Comparison of ENCODE assay signal across 8 mouse cellular contexts in the genomic region with DNA sequence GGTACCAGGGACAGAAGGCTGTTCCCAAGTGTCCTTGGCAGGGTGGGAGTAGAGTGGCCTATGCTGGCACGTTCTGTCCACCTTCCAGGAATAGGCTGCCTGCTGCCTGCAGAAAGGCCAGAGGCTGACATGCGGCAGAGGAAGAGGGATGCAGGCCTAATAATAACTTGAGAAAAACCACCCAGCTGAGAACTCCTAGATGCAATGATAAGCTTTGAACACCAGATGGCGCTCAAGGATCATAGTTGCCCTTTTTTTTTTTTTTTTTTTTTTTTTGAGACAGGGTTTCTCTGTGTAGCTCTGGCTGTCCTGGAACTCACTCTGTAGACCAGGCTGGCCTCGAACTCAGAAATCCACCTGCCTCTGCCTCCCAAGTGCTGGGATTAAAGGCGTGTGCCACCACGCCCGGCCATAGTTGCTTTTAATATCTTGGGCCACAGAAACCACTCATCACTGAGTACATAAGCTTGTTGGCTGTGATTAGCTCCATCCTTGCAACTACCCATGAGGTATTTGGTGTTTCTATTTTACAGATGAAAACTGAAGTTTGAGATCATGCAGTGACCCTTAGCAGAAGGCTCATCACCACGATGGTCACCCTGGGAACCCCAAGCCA. TPM values are rescaled to one million over a fixed set of nuclear protein-coding genes. Genes with fewer than 3 reads are reported as not detected.
DNase-seq lines count a peak whose midpoint lies in the region; ATAC-seq and TF ChIP-seq lines count a peak whose summit lies in the region.

No protein-coding gene starts in this region.

- ATAC-seq in heart, embryonic 16.5 days (replicated peaks; ENCODE audit: extremely low read depth, insufficient read depth, low FRiP score) = peak; percentile 72

- H3K4me1 ChIP-seq in cortical plate, adult 2 months (ENCODE audit: control insufficient read depth, insufficient read depth, low read length) = no peaks in the 10 kb centered on the region
- H3K4me1 ChIP-seq in heart, embryonic 16.5 days (ENCODE audit: control insufficient read depth, insufficient read depth, low read length) = peaks cover 10% of the 10 kb centered on the region

- DNase-seq in heart, adult 18-20 months = peak; percentile 64 to 75
- no peak for DNase-seq in heart, postnatal 25 days (ENCODE audit: low spot score)
- peak; percentile 56 for DNase-seq in MEL-GATA-1-ER (ENCODE audit: extremely low read depth, low read depth)
- peak; percentile 63 for DNase-seq in layer of hippocampus, adult 11-12 months (ENCODE audit: low spot score)
- peak; percentile 42 for DNase-seq in lung, postnatal 14 days
- peak; percentile 33 to 70 for DNase-seq in spleen, postnatal 4 days (ENCODE audit: low spot score in 2 of 2)

- TF ChIP-seq CTCF in cortical plate, adult 2 months (IDR thresholded peaks at IDR 0.05; ENCODE audit: extremely low read depth, insufficient read depth, low read length) = peak; percentile 41; the same call in 1 of the 2 replicates

- TF ChIP-seq POLR2A in cortical plate, adult 2 months (IDR thresholded peaks at IDR 0.05; ENCODE audit: extremely low read depth, insufficient read depth, low read length) = no peak

- peak overlapping the region; percentile 12; the same call in 1 of the 2 replicates for H3K9ac ChIP-seq in heart, embryonic 16.5 days (ENCODE audit: low read length)

- no peak overlapping the region for H3K27ac ChIP-seq in cortical plate, adult 2 months (ENCODE audit: insufficient read depth, low read length)
- H3K27ac ChIP-seq in heart, embryonic 16.5 days (ENCODE audit: low read length) = peak overlapping the region; percentile 40; the same call in 1 of the 2 replicates

- no peaks in the 10 kb centered on the region for H3K9me3 ChIP-seq in heart, embryonic 16.5 days (replicated peaks; ENCODE audit: control insufficient read depth, low read length)

- no peaks in the 10 kb centered on the region for H3K27me3 ChIP-seq in heart, embryonic 16.5 days (ENCODE audit: control insufficient read depth, insufficient read depth, low read length)

- H3K4me2 ChIP-seq in heart, embryonic 16.5 days (ENCODE audit: low read depth, low read length) = no peak overlapping the region

- no peak overlapping the region for H3K4me3 ChIP-seq in cortical plate, adult 2 months (ENCODE audit: insufficient read depth, low read length)
- H3K4me3 ChIP-seq in heart, embryonic 16.5 days (ENCODE audit: low read length) = no peak overlapping the region

- no peaks in the 10 kb centered on the region for H3K36me3 ChIP-seq in heart, embryonic 16.5 days (ENCODE audit: control insufficient read depth, insufficient read depth)

- WGBS in heart, embryonic 16.5 days = 32% methylated on average over 7 of the region's 8 CpGs

- intact Hi-C loops in heart, postnatal 25 days (cut with DNase I) = loop anchor here (1.0 to 2.0 kb wide), 2 partner anchors 284 to 424 kb away; no protein-coding TSS in a partner anchor

RNA-seq across cellular contexts. Expression of gene Ppp2r5c, which starts 28.1 kb away (rescaled TPM):
- 10 to 100 TPM; 91.7 to 91.9 TPM for total RNA-seq in heart, adult 18-20 months (2021)
- total RNA-seq in heart, postnatal 25 days (2021) = 10 to 100 TPM; 90.4 to 91.5 TPM
- polyA plus RNA-seq in cortical plate, adult 2 months (2012; rRNA removed) = 193 and 198 TPM in 2 replicates
- polyA plus RNA-seq in heart, embryonic 16.5 days (2015; fragmentation: Nextera tagmentation; extraction: Ambion mirVana) = 130 and 132 TPM in 2 replicates
